Mouse (Mus musculus) liver, postnatal 0 days (tissue): ENCODE data around the gene Snx6. TPM values are rescaled to one million over a fixed set of nuclear protein-coding genes. Genes with fewer than 3 reads are reported as not detected.
A peak's percentile ranks its signal among the peaks of the same experiment; 100 is the strongest.

Experiments used
- ATAC-seq: fragments of 200-750 bp; cut with Nextera tagmentation; 2 replicates; pipeline ENCODE4 v1.8.0; 2017; ENCODE audit warnings: mild to moderate bottlenecking, moderate library complexity
- DNase-seq: peaks from one replicate; pipeline ENCODE4 v3.0.0-alpha.2; 2016
- H3K27ac ChIP-seq: fragments of 300-500 bp; sonication (generic); 2 replicates; pipeline ENCODE4 v1.5.1; 2014; ENCODE audit warnings: antibody characterized with exemption, moderate library complexity, mild to moderate bottlenecking, low read depth
- H3K27me3 ChIP-seq: fragments of 300-500 bp; sonication (generic); 2 replicates; pipeline ENCODE4 v1.6.1; 2014; ENCODE audit warnings: low read length, control low read depth, mixed read lengths; ENCODE audit not compliant: insufficient read depth
- H3K36me3 ChIP-seq: fragments of 300-500 bp; sonication (generic); replicated peaks from 2 replicates; pipeline ENCODE4 v1.6.1; 2014; ENCODE audit warnings: mild to moderate bottlenecking, control low read depth, low read length, moderate library complexity, mixed read lengths; ENCODE audit not compliant: insufficient read depth
- H3K4me1 ChIP-seq: fragments of 300-500 bp; sonication (generic); 2 replicates; pipeline ENCODE4 v1.6.1; 2014; ENCODE audit warnings: antibody characterized with exemption, mild to moderate bottlenecking, control low read depth; ENCODE audit not compliant: insufficient read depth
- H3K4me2 ChIP-seq: fragments of 300-500 bp; sonication (generic); 2 replicates; pipeline ENCODE4 v1.6.1; 2014; ENCODE audit warnings: low read depth, mild to moderate bottlenecking, low read length, moderate library complexity, mixed read lengths
- H3K4me3 ChIP-seq: fragments of 300-500 bp; sonication (generic); 2 replicates; pipeline ENCODE4 v1.5.1; 2014; ENCODE audit warnings: low read depth, low read length
- H3K9ac ChIP-seq: fragments of 300-500 bp; sonication (generic); replicated peaks from 2 replicates; pipeline ENCODE4 v1.6.1; 2014; ENCODE audit warnings: mild to moderate bottlenecking, moderate library complexity
- H3K9me3 ChIP-seq: fragments of 300-500 bp; sonication (generic); 2 replicates; pipeline ENCODE4 v1.6.1; 2016; ENCODE audit warnings: mild to moderate bottlenecking, control low read depth, low read length, mixed read lengths
- CTCF ChIP-seq: sonication (generic); IDR thresholded peaks from 2 replicates; pipeline ENCODE4 v1.5.1; 2016; ENCODE audit warnings: antibody characterized with exemption, low read depth
- EP300 ChIP-seq: IDR thresholded peaks from 2 replicates; pipeline ENCODE4 v1.6.1; 2016; ENCODE audit warnings: antibody characterized with exemption, low read depth, mild to moderate bottlenecking
- WGBS: fragments of 180-500 bp; shearing (Covaris S2); extraction: QIAGEN DNeasy Blood & Tissue Kit; methylation state at CpG from one replicate; pipeline ENCODE4 v1.1.7; 2014; ENCODE audit not compliant: insufficient replicate concordance; 5-methylcytosine and 5-hydroxymethylcytosine counted together
- polyA plus RNA-seq: library from polyadenylated mRNA; unstranded; fragments of >200 nt; fragmentation: Nextera tagmentation; extraction: Ambion mirVana; gene quantifications from 2 replicates; pipeline ENCODE4 v1.2.1, GENCODE M21; 2015

The Snx6 gene
- polyA plus RNA-seq, 1 experiment from 2014 or later = 56.0 TPM

DNA sequence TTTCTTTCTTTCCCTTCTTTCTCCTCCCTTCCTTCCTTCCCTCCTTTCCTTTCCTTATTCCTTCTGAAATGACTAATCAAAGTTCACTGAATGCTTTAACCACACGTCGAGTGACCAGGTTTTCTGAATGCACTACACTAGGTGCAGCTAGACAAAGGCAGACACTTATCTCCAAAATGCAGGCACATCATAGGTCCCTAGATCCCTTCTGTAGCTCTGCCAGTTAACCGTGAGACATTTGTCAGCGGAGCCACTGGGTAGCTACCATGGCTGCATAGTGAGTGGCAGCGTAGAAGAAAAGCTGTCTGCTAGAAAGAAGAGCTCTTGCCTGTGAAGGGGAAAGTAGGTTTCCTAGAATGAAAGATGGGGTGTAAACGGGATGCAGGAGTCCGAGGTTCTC, 96.1 kb downstream of the Snx6 start:
- 54% methylated on average over 7 of the region's 7 CpGs for WGBS
- no peak overlapping the region for H3K4me3 ChIP-seq
- H3K36me3 ChIP-seq = no peaks in the 10 kb centered on the region
- ATAC-seq (no peak), DNase-seq (no peak)
- no peak overlapping the region for H3K27ac ChIP-seq
- no peak for TF ChIP-seq CTCF
- TF ChIP-seq EP300 = no peak
- H3K27me3 ChIP-seq = no peaks in the 10 kb centered on the region
- H3K9me3 ChIP-seq = no peaks in the 10 kb centered on the region
- no peak overlapping the region for H3K4me2 ChIP-seq
- peaks cover 7% of the 10 kb centered on the region for H3K4me1 ChIP-seq
- H3K9ac ChIP-seq = no peak overlapping the region

DNA sequence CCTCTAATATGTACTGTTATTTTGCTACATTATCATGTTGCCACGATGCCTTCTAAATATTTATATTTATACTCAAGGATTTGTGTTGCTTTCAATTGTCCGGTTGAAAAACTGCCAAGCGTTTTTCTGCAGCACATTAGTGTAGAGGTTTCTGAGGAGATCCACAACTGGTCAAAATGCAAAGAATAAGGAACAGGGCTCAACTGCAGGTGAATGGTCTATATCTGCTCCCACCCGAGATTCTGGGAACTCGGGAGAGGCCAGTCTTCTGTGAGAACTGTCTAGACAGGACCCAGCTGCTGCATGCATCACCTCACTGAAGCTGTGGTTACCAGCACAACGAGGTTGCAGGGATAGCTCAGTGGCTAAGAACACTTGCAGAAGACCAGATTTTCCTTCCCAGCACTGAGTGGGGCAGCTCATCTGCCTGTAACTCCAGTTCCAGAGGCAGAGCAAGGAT, 97.7 kb downstream of the Snx6 start:
- H3K9ac ChIP-seq = no peak overlapping the region
- H3K36me3 ChIP-seq = peaks cover 1% of the 10 kb centered on the region
- H3K4me3 ChIP-seq = no peak overlapping the region
- DNase-seq (no peak), ATAC-seq (no peak)
- H3K9me3 ChIP-seq = no peaks in the 10 kb centered on the region
- 44% methylated on average over 6 of the region's 6 CpGs for WGBS
- peaks cover 9% of the 10 kb centered on the region for H3K4me1 ChIP-seq
- no peak overlapping the region for H3K27ac ChIP-seq
- H3K27me3 ChIP-seq = no peaks in the 10 kb centered on the region
- TF ChIP-seq CTCF (no peak), EP300 (no peak)
- H3K4me2 ChIP-seq = no peak overlapping the region

DNA sequence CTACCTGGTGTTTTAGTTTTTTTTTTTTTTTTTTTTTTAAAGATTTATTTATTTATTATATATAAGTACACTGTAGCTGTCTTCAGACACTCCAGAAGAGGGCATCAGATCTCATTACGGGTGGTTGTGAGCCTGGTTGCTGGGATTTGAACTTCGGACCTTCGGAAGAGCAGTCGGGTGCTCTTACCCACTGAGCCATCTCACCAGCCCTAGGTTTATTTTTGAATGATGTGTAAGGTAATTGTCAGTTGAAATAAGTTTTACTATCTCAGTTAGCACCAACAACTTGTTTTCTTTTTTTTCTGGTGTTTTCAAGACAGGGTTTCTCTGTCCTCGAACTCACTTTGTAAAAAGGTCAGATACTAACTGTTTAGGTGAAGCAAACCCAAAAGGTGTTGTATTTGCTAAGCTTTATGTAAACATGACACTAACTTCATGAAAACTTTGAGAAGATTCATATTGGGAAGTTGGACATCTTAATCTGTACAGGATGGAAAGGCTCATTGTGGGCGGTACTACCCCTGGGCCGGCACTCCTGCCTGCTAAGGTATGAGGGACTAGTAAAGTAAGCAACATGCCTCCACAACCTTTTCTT, 98.4 kb downstream of the Snx6 start:
- H3K4me1 ChIP-seq = peaks cover 9% of the 10 kb centered on the region
- no peak overlapping the region for H3K4me3 ChIP-seq
- TF ChIP-seq CTCF (peak; percentile 23; the same call in 1 of the 2 replicates), EP300 (no peak)
- ATAC-seq (peak; percentile 60), DNase-seq (peak; percentile 22)
- H3K9me3 ChIP-seq = no peaks in the 10 kb centered on the region
- no peak overlapping the region for H3K9ac ChIP-seq
- peak overlapping the region; percentile 52 for H3K27ac ChIP-seq
- no peaks in the 10 kb centered on the region for H3K27me3 ChIP-seq
- H3K4me2 ChIP-seq = no peak overlapping the region
- peaks cover 8% of the 10 kb centered on the region for H3K36me3 ChIP-seq
- 11% methylated on average over 7 of the region's 7 CpGs for WGBS

Other genes starting within 250 kb of the Snx6 start
- 119 and 134 TPM in 2 replicates for gene Sptssa, start 139.1 kb downstream of the Snx6 start, polyA plus RNA-seq
- 40.3 and 44.2 TPM in 2 replicates for gene Eapp, start 99.8 kb downstream of the Snx6 start, polyA plus RNA-seq
- 51.8 and 57.1 TPM in 2 replicates for gene Cfl2, start 67.2 kb upstream of the Snx6 start, polyA plus RNA-seq
- 0.36 and 0.54 TPM in 2 replicates for gene Gm20403, start 190.8 kb upstream of the Snx6 start, polyA plus RNA-seq
- 16.9 and 18.5 TPM in 2 replicates for gene Baz1a, start 218.6 kb upstream of the Snx6 start, polyA plus RNA-seq